Mouse (Mus musculus) embryonic facial prominence, embryonic 14.5 days (tissue): Measurements from ENCODE around the gene Foxf1. TPM values are rescaled to one million over a fixed set of nuclear protein-coding genes. Genes with fewer than 3 reads are reported as not detected.

ENCODE experiments used
- ATAC-seq: fragments of 200-750 bp; cut with Nextera tagmentation; 2 replicates; pipeline ENCODE4 v1.8.0; 2017; ENCODE audit warnings: low read depth, moderate number of reproducible peaks, moderate TSS enrichment
- DNase-seq: peaks from one replicate; pipeline ENCODE4 v3.0.0-alpha.2; 2015; ENCODE audit warnings: low spot score
- H3K27ac ChIP-seq: fragments of 300-500 bp; sonication (generic); replicated peaks from 2 replicates; pipeline ENCODE4 v1.5.1; 2014; ENCODE audit warnings: low read depth, mild to moderate bottlenecking, low read length, moderate library complexity
- H3K27me3 ChIP-seq: fragments of 300-500 bp; sonication (generic); replicated peaks from 2 replicates; pipeline ENCODE4 v1.6.1; 2014; ENCODE audit warnings: low read length; ENCODE audit not compliant: control insufficient read depth, insufficient read depth
- H3K36me3 ChIP-seq: fragments of 300-500 bp; sonication (generic); 2 replicates; pipeline ENCODE4 v1.6.1; 2014; ENCODE audit warnings: low read length, mixed read lengths; ENCODE audit not compliant: control insufficient read depth, insufficient read depth
- H3K4me1 ChIP-seq: fragments of 300-500 bp; sonication (generic); 2 replicates; pipeline ENCODE4 v1.6.1; 2014; ENCODE audit warnings: antibody characterized with exemption, low read length; ENCODE audit not compliant: control insufficient read depth, insufficient read depth
- H3K4me2 ChIP-seq: fragments of 300-500 bp; sonication (generic); 2 replicates; pipeline ENCODE4 v1.6.1; 2014; ENCODE audit warnings: low read depth, mild to moderate bottlenecking, low read length, moderate library complexity, mixed read lengths
- H3K4me3 ChIP-seq: fragments of 300-500 bp; sonication (generic); 2 replicates; pipeline ENCODE4 v1.5.1; 2014; ENCODE audit warnings: low read depth, mild to moderate bottlenecking, low read length
- H3K9ac ChIP-seq: fragments of 300-500 bp; sonication (generic); 2 replicates; pipeline ENCODE4 v1.6.1; 2014; ENCODE audit warnings: low read depth, mild to moderate bottlenecking, low read length, moderate library complexity, mixed read lengths
- H3K9me3 ChIP-seq: fragments of 300-500 bp; sonication (generic); 2 replicates; pipeline ENCODE4 v1.6.1; 2016; ENCODE audit warnings: low read length; ENCODE audit not compliant: control insufficient read depth
- WGBS: fragments of 180-500 bp; shearing (Covaris S2); extraction: QIAGEN DNeasy Blood & Tissue Kit; methylation state at CpG from one replicate; pipeline ENCODE4 v1.1.7; 2014; 5-methylcytosine and 5-hydroxymethylcytosine counted together
- polyA plus RNA-seq: library from polyadenylated mRNA; unstranded; fragments of >200 nt; fragmentation: Nextera tagmentation; extraction: Ambion mirVana; gene quantifications from 2 replicates; pipeline ENCODE4 v1.2.1, GENCODE M21; 2014

Foxf1 gene
- polyA plus RNA-seq, 1 experiment from 2014 or later, result 7.6 TPM

DNA sequence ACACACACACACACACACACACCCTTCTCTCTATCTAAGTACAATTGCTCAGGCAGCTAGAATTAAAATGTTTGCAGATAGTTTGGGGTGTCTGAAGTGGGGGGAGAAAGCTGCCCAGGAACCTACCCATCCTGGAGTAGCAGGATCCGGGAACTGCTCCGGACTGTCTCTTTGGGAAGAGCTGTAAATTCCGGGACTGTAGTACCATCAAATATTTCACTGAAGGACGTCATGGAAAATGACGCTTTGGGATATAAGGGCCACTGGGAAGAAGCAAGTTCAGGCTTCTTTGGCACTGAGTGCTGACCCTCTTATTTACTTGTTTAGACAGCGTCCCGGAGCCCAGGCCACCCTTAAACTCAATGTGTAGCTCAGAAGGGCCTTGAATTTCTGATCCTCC, 5.0 kb upstream of the Foxf1 start:
- DNase-seq, result no peak
- Histone ChIP-seq H3K4me3 (no peak overlapping the region), H3K9ac (no peak overlapping the region; the same call in 1 of the 2 replicates), H3K4me2 (no peak overlapping the region), H3K9me3 (no peaks in the 10 kb centered on the region), H3K36me3 (no peaks in the 10 kb centered on the region), H3K27me3 (peaks cover 99% of the 10 kb centered on the region), H3K27ac (no peak overlapping the region), H3K4me1 (peaks cover 6% of the 10 kb centered on the region; the same call in 1 of the 2 replicates)
- WGBS, result 12% methylated on average over 7 of the region's 7 CpGs
- no peak for ATAC-seq

DNA sequence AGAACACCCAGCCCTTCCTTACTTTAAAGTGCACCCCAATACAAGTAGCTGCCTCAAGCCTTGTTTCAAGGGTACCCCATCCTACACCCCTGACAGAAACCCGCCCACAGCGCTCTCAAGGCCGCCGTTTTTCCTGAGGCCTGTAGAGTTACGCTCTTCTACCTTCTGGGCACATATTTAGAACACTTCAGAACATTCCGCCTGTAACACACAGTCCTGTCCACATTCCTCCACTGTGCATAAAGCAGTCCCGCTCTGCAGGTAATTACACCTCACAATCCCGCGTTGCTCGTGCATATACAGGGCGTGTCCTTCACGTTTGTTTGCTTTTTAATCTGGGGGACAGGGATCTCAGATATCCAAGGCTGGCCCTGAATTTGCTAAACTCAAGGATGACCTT, 4.2 kb upstream of the Foxf1 start:
- no peak overlapping the region for H3K9ac ChIP-seq
- no peak overlapping the region for H3K27ac ChIP-seq
- H3K4me3 ChIP-seq, result peak overlapping the region; percentile 23
- no peaks in the 10 kb centered on the region for H3K9me3 ChIP-seq
- H3K4me2 ChIP-seq, result peak overlapping the region; percentile 43
- H3K27me3 ChIP-seq, result peaks cover 99% of the 10 kb centered on the region
- 9% methylated on average over 12 of the region's 12 CpGs for WGBS
- ATAC-seq, result no peak
- DNase-seq, result no peak
- no peaks in the 10 kb centered on the region for H3K36me3 ChIP-seq
- peaks cover 6% of the 10 kb centered on the region; the same call in 1 of the 2 replicates for H3K4me1 ChIP-seq

DNA sequence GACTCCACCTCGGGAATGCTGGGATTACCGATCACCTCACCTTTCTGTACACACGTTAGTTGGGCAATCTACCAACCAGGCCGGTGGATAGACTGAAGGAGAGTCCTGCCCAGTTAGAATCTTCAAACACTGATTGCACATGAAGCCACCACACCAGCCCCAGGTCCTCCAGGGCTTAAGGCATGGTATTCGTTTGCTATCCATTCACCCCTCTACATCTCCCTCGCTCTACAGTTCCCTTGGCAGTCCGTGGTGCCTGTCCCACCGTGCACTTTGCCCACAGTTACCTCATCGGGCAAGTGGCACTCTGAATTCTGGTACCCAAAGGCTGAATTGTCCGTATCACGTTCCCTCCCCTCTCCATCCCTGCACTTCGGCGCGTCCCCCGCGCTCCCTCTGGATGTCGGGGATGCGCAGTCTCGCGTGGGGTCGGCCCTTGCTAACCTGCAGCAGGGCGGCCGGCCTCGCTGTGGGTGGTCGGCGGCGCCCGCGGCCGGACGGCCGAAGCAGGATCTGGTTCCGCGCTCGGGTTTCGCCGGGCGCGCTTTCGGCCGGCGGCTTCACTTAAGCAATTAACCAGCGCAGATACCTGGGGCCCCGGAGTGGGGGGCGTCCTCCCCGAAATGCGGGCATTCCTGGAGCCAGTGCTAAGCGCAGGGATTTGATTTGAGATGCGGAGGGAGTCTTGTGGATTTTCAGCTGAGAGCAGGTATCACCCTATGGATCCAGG, 3.7 kb upstream of the Foxf1 start:
- no peak overlapping the region for H3K27ac ChIP-seq
- H3K9ac ChIP-seq, result peak overlapping the region; percentile 57
- ATAC-seq (no peak), DNase-seq (no peak)
- no peaks in the 10 kb centered on the region for H3K9me3 ChIP-seq
- peak overlapping the region; percentile 43 for H3K4me2 ChIP-seq
- H3K4me1 ChIP-seq, result peaks cover 6% of the 10 kb centered on the region; the same call in 1 of the 2 replicates
- peaks cover 99% of the 10 kb centered on the region for H3K27me3 ChIP-seq
- no peaks in the 10 kb centered on the region for H3K36me3 ChIP-seq
- peak overlapping the region; percentile 23 for H3K4me3 ChIP-seq
- WGBS, result under 1% methylated on average over 39 of the region's 49 CpGs

GRCm38 (mm10) chr8:121081398-121081797, 2.8 kb upstream of the Foxf1 start:
- DNase-seq (no peak), ATAC-seq (no peak)
- Histone ChIP-seq H3K4me1 (peaks cover 6% of the 10 kb centered on the region; the same call in 1 of the 2 replicates), H3K27ac (no peak overlapping the region), H3K9ac (no peak overlapping the region), H3K9me3 (no peaks in the 10 kb centered on the region), H3K27me3 (peaks cover 99% of the 10 kb centered on the region), H3K36me3 (no peaks in the 10 kb centered on the region), H3K4me3 (peak overlapping the region; percentile 8; the same call in 1 of the 2 replicates), H3K4me2 (peak overlapping the region; percentile 95)
- 10% methylated on average over 7 of the region's 7 CpGs for WGBS

DNA sequence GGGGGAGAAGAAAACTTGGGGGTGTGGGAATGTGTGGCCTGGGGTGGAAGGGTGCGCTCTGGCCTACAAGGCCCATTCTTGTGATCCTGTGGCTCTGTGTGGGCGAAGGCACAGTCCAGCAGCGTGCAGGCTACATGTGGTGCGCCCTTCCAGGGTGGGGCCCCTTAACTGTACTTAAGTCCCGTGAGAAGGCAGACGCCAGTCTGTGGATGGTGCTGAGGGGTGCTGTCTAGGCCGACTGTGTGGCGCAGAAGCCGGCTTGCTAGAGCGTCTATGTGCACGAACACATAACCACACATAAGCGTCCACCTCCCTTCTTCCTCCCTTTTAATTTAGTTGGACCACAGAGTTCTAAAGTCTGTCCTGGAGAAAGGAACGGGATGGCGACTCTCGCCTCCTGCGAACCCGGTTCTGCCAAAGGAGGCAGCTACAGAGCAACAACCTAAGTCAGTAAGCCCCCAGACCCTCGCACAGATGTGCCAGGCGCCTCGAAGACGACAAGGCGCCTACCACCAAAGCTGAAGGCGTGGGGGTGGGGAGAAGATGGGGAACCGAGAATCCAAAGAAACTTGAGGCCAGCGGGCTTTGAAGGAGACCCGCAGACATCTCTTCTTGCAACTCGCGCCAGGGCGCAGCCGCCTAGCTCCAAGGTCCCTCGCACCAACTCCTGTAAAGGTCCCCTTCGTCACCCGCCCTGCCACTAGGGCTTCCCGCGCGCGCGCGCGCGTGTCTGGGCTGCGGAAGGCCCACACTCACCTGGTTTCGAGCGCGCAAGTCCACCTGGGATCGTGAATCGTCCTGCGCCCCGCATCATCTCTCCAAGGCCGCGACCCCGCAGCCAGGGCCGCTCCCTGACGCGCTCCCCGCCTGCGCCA, 1.7 kb upstream of the Foxf1 start:
- Histone ChIP-seq H3K9ac (peak overlapping the region; percentile 67), H3K27ac (peak overlapping the region; percentile 81), H3K4me1 (peaks cover 6% of the 10 kb centered on the region; the same call in 1 of the 2 replicates), H3K4me3 (peak overlapping the region; percentile 50), H3K9me3 (no peaks in the 10 kb centered on the region), H3K4me2 (peak overlapping the region; percentile 95), H3K27me3 (peaks cover 99% of the 10 kb centered on the region), H3K36me3 (no peaks in the 10 kb centered on the region)
- 3% methylated on average over 30 of the region's 57 CpGs for WGBS
- ATAC-seq, result no peak
- DNase-seq, result no peak

GRCm38 (mm10) chr8:121083093-121083935, 872 bp upstream of the Foxf1 start:
- DNase-seq (peak; percentile 83), ATAC-seq (peak; percentile 85)
- Histone ChIP-seq H3K4me2 (peak overlapping the region; percentile 95), H3K36me3 (no peaks in the 10 kb centered on the region), H3K4me1 (peaks cover 6% of the 10 kb centered on the region; the same call in 1 of the 2 replicates), H3K27me3 (peaks cover 100% of the 10 kb centered on the region), H3K9ac (peak overlapping the region; percentile 67), H3K27ac (peak overlapping the region; percentile 81), H3K4me3 (peak overlapping the region; percentile 50), H3K9me3 (no peaks in the 10 kb centered on the region)
- 0% methylated on average over 55 of the region's 89 CpGs for WGBS

DNA sequence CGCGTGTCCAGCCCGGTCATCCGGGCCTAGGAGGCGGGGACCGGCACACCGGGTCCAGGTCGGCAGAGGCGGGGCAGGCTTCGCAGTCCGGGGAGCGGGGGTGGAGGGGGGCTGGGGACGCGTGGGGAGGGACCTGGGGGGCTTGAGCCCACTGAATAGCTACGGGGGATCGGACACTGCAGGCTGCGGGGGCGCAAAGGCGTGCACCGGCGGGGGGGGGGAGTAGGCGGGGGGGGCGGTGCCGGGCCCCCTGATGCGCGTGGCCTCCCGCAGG, 313 bp upstream of the Foxf1 start:
- ATAC-seq (peak; percentile 54), DNase-seq (no peak)
- Histone ChIP-seq H3K27ac (peak overlapping the region; percentile 81), H3K9me3 (no peaks in the 10 kb centered on the region), H3K4me3 (peak overlapping the region; percentile 50), H3K4me2 (peak overlapping the region; percentile 95), H3K9ac (peak overlapping the region; percentile 67), H3K27me3 (peaks cover 100% of the 10 kb centered on the region), H3K4me1 (peaks cover 6% of the 10 kb centered on the region; the same call in 1 of the 2 replicates), H3K36me3 (no peaks in the 10 kb centered on the region)
- WGBS, result no CpG with 5 or more reads among the region's 27 CpGs

DNA sequence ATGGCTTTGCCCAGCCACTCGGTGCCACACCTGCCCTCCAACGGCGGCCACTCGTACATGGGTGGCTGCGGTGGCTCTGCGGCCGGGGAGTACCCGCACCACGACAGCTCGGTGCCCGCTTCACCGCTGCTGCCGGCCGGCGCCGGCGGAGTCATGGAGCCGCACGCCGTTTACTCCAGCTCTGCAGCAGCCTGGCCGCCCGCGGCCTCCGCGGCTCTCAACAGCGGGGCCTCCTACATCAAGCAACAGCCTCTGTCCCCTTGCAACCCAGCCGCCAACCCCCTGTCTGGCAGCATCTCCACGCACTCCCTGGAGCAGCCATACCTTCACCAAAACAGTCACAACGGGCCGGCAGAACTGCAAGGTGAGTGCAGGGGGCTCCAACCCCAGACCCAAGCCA, 825 bp downstream of the Foxf1 start:
- Histone ChIP-seq H3K27me3 (peaks cover 100% of the 10 kb centered on the region), H3K9ac (peak overlapping the region; percentile 67), H3K4me2 (peak overlapping the region; percentile 95), H3K4me3 (peak overlapping the region; percentile 50), H3K4me1 (peaks cover 6% of the 10 kb centered on the region; the same call in 1 of the 2 replicates), H3K9me3 (no peaks in the 10 kb centered on the region), H3K27ac (no peak overlapping the region), H3K36me3 (no peaks in the 10 kb centered on the region)
- no peak for ATAC-seq
- DNase-seq, result no peak
- 3% methylated on average over 12 of the region's 30 CpGs for WGBS
